Mouse (Mus musculus): ENCODE results near the gene Zfp385c.
"Not testable (repeated sequence)": the region's sequence is repeated elsewhere in the genome, so short reads cannot be mapped to it uniquely, and the experiment has no call there.

Gene Zfp385c

DNA sequence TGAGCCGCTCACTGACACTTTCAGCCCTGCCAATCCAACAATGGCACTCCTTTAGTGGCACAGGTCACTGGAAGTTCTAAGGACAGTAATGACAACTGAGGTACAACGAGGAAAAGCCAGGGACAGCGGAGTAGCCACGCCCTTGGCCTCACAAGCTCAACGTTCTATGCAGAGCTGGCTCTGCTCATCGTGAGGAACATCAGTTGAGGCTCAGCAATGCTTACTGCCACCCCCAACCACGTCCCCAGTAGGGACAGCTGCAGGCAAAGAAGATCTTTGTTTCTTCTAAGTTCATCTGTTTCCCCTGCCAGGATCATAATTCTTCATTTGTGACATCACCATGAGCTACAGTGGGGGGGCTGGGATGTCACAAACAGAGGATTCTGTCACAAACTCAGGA is 97.6 kb downstream of the Zfp385c start:
- DNase-seq, result no peak

DNA sequence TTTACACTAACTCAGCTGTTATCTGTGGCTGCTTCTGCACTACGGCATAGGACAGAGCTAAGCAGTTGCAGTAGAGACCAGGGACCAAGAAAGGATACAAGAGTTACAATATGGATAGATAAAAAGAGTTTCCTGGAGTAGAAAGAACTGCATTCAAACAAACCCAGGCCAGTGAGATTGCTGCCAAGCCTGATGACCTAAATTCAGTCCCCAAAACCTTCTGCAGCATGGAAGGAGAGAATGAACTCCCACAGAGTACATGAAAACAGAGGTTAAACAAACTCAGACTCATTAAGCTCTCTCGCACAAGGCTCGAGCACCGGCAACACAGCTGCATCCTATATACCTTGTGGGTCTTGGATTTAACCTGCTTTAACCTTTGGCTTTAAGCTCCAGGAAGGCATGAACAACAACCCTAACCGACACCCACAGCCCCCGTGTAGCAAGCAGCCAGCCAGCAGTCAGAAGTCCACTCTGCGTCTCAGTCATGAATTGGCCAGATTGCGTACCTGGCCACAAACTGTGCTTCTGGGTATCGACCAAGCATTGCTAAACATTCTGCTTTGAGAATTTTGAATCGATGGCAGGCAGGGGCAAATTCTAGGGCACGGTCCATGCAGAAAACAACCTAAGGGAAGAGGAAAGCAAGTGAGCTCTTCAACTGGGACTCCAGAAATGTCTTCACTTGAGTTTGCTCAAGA is 99.8 kb downstream of the Zfp385c start:
- no peak for DNase-seq

DNA sequence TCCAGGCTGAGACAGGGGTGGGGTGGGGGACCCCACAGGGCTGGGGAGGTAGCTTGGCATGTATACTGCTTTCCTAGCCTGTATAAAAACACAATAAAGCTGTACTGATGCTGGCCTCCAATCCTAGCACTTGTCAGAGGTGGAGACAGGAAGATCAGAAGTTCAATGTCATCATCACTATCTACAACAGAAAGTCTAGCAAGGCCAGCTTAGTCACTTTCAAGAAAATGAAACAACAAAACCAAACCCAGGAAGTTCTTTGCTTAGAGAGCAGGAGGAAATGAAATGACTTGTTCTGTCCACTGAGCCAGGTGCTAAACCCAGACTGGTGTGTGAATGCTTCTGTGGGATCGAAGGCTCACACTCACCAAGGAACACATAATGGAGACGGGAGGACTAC is 103.8 kb downstream of the Zfp385c start:
- DNase-seq, result no peak

DNA sequence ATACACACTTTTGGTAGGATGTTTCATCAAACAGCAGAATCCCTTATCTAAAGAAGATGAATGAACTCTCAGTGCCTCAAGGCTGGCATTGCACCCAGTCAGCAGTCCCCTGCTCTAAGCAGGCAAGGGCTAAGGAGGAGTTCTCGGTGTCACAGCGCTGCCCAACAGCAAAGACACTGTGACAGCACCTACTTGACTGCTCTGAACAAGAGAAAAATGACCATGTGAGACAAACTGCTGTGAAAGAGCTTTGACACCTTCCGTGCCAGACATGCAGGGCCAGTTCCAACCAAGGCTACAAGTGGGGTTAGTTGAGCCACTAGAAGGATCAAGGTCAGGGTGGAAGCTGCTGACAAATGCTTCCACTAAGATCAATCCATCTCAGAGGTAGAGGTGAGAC is 107.1 kb downstream of the Zfp385c start:
- DNase-seq, result no peak

DNA sequence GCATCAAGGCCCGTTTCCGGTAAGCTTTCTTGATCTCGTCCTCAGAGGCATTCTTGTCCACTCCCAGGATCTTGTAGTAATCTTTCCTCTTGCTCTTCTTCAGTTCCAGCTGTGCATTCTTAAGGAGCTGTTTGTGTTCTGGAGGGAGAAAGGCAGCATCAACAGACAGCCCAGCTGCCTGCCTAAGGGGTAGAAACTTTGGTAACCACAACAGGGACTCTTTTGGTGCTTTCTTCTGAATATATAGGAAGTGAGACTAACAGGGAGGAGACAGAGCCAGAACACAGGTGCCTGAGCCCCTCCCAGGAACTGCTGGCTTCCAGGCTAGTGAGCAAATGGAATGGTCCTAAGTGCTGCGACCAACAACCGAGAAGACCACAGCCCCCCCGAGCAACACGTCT is 107.7 kb downstream of the Zfp385c start:
- peak; percentile 56 to 59 for DNase-seq

DNA sequence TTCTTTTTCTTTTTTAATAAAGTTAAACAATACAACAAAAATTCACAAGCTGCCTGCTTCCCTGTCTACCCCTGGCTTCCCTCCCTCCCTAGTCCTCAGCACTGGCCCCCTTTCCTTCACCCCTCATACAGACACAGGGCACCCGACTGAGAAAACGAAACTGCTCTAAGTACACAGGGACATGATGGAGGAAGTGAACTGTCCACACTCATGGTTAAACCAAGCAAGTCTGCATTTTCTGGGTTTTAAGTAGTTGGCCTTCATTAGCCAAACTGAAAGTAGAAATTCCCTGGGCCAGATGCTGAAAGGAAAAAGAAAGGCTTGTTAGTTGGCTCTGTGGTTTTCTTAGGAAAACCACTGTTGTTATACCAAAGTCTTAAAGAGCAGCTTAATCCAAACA is 109.4 kb downstream of the Zfp385c start:
- DNase-seq, result peak in 1 of 2 experiments; percentile 46

DNA sequence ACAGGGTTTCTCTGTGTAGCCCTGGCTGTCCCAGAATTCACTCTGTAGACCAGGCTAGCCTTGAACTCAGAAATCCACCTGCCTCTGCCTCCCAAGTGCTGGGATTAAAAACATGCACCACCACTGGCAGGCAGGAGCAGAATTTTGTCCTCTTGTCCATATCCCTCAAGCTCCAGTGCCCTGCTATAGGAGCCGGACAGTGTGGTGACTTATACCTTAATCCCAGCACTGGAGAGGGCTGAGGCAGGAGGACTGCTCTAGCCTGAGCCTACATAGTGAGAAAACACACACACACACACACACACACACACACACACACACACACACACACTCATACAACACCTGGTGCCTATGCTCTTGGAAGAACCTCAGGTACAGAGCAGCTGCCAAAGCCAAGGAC is 109.8 kb downstream of the Zfp385c start:
- DNase-seq, result not testable (repeated sequence)

DNA sequence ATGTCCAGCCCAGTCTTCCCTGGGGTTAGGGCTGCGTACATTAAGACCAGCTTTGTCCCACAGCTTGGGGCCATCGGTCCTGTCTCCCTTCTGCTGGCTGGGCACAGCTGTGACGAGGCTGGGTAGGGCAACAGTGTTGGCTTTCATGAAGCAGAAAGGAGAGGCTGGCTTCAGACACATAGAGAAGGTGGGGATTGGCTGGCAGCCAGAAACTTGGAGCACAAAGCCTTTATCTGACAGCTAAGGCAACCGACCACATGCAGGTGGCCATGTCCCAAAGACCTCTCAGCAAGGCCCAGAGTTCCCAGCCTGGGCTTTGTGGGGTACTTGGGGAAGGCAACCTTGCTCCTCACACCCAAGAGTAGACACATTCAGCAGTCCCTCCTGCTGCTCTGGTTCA is 110.5 kb downstream of the Zfp385c start:
- DNase-seq, result no peak

DNA sequence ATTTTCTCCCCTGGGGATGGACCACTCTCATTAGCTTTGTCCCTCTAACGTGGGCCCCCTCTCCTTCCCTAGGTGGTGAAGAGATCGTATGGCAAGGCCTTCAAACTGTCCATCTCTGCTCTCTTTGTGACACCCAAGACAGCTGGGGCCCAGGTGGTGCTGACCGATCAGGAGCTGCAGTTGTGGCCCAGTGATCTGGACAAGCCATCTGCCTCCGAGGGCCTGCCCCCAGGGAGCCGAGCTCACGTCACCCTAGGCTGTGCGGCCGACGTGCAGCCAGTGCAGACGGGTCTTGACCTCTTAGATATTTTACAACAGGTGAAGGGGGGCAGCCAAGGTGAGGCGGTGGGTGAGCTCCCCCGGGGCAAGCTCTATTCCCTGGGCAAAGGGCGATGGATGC is 112.0 kb downstream of the Zfp385c start:
- DNase-seq, result peak in 1 of 2 experiments; percentile 25

DNA sequence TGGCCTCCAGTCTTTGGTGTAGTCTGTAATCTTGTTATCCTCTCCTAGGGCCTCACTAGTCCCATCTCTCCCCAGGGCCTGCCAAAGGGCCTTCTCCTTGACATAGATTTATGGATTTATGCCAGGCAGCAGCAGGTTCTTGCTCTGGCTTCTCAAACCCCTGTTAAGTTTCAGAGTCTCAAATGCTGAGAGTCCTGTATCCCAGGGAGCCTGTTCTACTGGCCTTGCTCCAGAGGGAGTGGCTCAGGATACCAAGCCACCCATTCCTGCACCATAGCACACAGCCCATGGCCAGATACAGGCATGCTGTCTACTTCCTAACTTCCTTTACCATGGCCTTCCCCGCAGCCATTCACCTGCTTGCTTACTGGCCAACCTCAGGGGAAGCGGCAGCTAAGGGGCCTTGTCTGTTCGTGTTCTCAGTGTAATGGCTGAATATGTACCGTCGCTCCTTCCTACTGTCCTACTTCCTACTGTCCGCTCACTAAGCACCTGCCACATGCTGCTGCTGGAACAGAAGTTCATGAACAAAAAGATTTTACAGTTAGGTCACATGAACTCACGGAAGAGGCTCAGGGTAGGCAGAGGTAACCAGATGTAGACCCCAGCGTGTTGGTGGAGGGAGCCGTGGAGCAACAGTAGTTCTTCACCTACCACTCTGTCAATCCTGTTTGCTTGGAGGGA is 113.0 kb downstream of the Zfp385c start:
- no peak for DNase-seq

DNA sequence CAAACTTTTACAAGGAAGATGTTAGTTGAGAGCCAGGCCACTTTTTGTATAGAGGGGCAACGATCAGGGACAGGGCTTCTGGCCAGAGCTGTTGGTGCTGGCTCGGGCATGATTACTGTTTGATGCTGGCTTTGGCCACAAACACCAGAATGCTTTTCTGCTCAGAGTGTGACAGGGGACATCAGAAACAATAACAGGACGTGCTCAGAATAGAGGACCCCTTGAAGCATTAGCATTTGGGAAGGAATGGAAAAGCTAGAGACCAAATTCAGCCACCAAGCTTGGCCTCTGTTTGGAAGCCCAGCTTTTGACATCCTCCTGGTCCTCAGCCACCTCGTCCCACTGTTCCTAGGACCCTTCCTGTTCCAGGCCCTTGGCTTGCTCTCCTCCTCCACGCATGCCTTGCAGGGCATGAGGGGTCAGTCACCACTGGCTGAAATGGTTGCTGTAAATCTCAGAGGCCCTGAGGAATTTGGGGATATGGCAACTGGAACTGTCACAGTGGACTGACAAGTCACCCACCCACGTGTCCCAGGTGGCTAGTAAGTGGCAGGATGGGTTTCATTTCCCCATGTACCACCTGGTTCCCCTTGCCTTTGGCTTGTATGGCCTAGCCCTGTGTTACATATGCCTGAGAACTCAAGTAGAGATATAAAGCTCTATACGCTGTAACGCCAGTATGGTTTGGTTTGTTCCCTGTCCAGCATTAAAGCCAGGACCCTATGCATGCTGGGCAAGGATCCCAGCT is 114.2 kb downstream of the Zfp385c start:
- DNase-seq, result peak; percentile 68 to 76
